ENCODE assay signal across 8 mouse cellular contexts in genomic region chr1:37540810-37541658, GRCm38 (mm10). TPM values are rescaled to one million over a fixed set of nuclear protein-coding genes. Genes with fewer than 3 reads are reported as not detected.
DNase-seq lines count a peak whose midpoint lies in the region; ATAC-seq and TF ChIP-seq lines count a peak whose summit lies in the region.

TSS of gene Mgat4a (minus strand) at chr1:37541016.

- no peaks in the 10 kb centered on the region for H3K4me1 ChIP-seq in heart, embryonic 14.5 days (ENCODE audit: control insufficient read depth in 2 of 2, insufficient read depth in 2 of 2, low read length in 2 of 2)
- H3K4me1 ChIP-seq in liver, embryonic 11.5 days (replicated peaks; ENCODE audit: control insufficient read depth, insufficient read depth, low read length), result peaks cover 6% of the 10 kb centered on the region; the same call in 1 of the 2 replicates

- TF ChIP-seq POLR2A in brain, embryonic 14.5 days (IDR thresholded peaks at IDR 0.05; ENCODE audit: borderline replicate concordance, extremely low read depth, insufficient read depth, insufficient read length, poor library complexity, severe bottlenecking), result peak; percentile 59

- H3K27ac ChIP-seq in heart, embryonic 14.5 days (replicated peaks in 1 of 2; ENCODE audit: control insufficient read depth in 1 of 2, insufficient read depth in 1 of 2, low read depth in 2 of 2, low read length in 2 of 2), result peak within 1 kb of the TSS; percentile 21 to 26; a peak in 1 of 4 replicates
- no peak within 1 kb of the TSS for H3K27ac ChIP-seq in liver, embryonic 11.5 days (ENCODE audit: low read depth, low read length)

- no peaks in the 10 kb centered on the region for H3K36me3 ChIP-seq in heart, embryonic 14.5 days (ENCODE audit: control insufficient read depth, insufficient read depth, low read length)
- H3K36me3 ChIP-seq in liver, embryonic 11.5 days (ENCODE audit: control insufficient read depth, insufficient read depth, low read length), result no peaks in the 10 kb centered on the region
- H3K36me3 ChIP-seq in splenic B cell, adult 2 months (ENCODE audit: control insufficient read depth, insufficient read depth, low read length, poor library complexity, severe bottlenecking), result no peaks in the 10 kb centered on the region

- peak; percentile 94 for DNase-seq in CD4-positive helper T cell, adult 2 months (ENCODE audit: low read depth, low spot score)
- peak; percentile 98 for DNase-seq in brain, embryonic 14.5 days (ENCODE audit: low read depth)
- DNase-seq in kidney, postnatal 10 days, result peak; percentile 96
- DNase-seq in liver, embryonic 11.5 days (ENCODE audit: low spot score), result peak; percentile 86
- DNase-seq in naive thymus-derived CD4-positive, alpha-beta T cell, adult 2 months (ENCODE audit: low read depth), result peak; percentile 93
- peak; percentile 93 for DNase-seq in splenic B cell, adult 2 months (ENCODE audit: low read depth, low spot score)

- peak; percentile 79 for ATAC-seq in erythroid progenitor cell, adult 5-6 weeks (replicated peaks; ENCODE audit: low FRiP score, poor library complexity, severe bottlenecking)
- peak; percentile 98 for ATAC-seq in heart, embryonic 14.5 days (ENCODE audit: insufficient number of reproducible peaks, insufficient read depth, low FRiP score, low read depth)
- ATAC-seq in liver, embryonic 11.5 days (replicated peaks; ENCODE audit: low FRiP score), result peak; percentile 99

- no peaks in the 10 kb centered on the region for H3K9me3 ChIP-seq in heart, embryonic 14.5 days (ENCODE audit: control insufficient read depth, low read length)
- no peaks in the 10 kb centered on the region for H3K9me3 ChIP-seq in liver, embryonic 11.5 days (ENCODE audit: control insufficient read depth, low read length)

- peak within 1 kb of the TSS; percentile 62 to 86 for H3K4me3 ChIP-seq in heart, embryonic 14.5 days (ENCODE audit: control insufficient read depth in 1 of 2, insufficient read depth in 1 of 2, low read depth in 1 of 2, low read length in 2 of 2)
- peak within 1 kb of the TSS; percentile 85 for H3K4me3 ChIP-seq in liver, embryonic 11.5 days (ENCODE audit: low read depth, low read length)

- under 1% methylated on average over 60 of the region's 72 CpGs for WGBS in heart, embryonic 14.5 days
- WGBS in liver, embryonic 11.5 days, result 1% methylated on average over 59 of the region's 72 CpGs

- peak within 1 kb of the TSS; percentile 96 for H3K4me2 ChIP-seq in heart, embryonic 14.5 days (ENCODE audit: low read length)
- peak within 1 kb of the TSS; percentile 99 for H3K4me2 ChIP-seq in liver, embryonic 11.5 days

- peaks cover 19% of the 10 kb centered on the region for H3K27me3 ChIP-seq in heart, embryonic 14.5 days (ENCODE audit: control insufficient read depth, insufficient read depth, low read length)
- peaks cover 19% of the 10 kb centered on the region for H3K27me3 ChIP-seq in liver, embryonic 11.5 days (replicated peaks; ENCODE audit: control insufficient read depth, insufficient read depth, low read length)
- no peaks in the 10 kb centered on the region for H3K27me3 ChIP-seq in splenic B cell, adult 2 months (ENCODE audit: control insufficient read depth, insufficient read depth, low read length, poor library complexity, severe bottlenecking)

- TF ChIP-seq CTCF in brain, embryonic 14.5 days (IDR thresholded peaks at IDR 0.05; ENCODE audit: borderline replicate concordance, extremely low read depth, insufficient read depth, insufficient read length), result no peak

- H3K9ac ChIP-seq in heart, embryonic 14.5 days (ENCODE audit: low read length), result peak within 1 kb of the TSS; percentile 74
- H3K9ac ChIP-seq in liver, embryonic 11.5 days (ENCODE audit: low read depth, low read length), result peak within 1 kb of the TSS; percentile 73

RNA-seq across cellular contexts. Expression of gene Mgat4a, which starts in this region (rescaled TPM):
- polyA plus RNA-seq in brain, embryonic 14.5 days (2012; rRNA removed), result 8.2 and 11.6 TPM in 2 replicates
- 3.4 and 4.7 TPM in 2 replicates for total RNA-seq in erythroid progenitor cell, adult 5-6 weeks (2015; ENCODE audit: low replicate concordance)
- total RNA-seq in erythroid progenitor cell, adult 5-6 weeks (2017; ENCODE audit: low replicate concordance), result 0.91 and 2.6 TPM in 2 replicates
- polyA plus RNA-seq in heart, embryonic 14.5 days (2014; fragmentation: Nextera tagmentation; extraction: Ambion mirVana), result 4.9 and 5.8 TPM in 2 replicates
- 2.6 TPM in 2 replicates for polyA plus RNA-seq in liver, embryonic 11.5 days (2014; fragmentation: Nextera tagmentation; extraction: Ambion mirVana)
